In the genomic region with DNA sequence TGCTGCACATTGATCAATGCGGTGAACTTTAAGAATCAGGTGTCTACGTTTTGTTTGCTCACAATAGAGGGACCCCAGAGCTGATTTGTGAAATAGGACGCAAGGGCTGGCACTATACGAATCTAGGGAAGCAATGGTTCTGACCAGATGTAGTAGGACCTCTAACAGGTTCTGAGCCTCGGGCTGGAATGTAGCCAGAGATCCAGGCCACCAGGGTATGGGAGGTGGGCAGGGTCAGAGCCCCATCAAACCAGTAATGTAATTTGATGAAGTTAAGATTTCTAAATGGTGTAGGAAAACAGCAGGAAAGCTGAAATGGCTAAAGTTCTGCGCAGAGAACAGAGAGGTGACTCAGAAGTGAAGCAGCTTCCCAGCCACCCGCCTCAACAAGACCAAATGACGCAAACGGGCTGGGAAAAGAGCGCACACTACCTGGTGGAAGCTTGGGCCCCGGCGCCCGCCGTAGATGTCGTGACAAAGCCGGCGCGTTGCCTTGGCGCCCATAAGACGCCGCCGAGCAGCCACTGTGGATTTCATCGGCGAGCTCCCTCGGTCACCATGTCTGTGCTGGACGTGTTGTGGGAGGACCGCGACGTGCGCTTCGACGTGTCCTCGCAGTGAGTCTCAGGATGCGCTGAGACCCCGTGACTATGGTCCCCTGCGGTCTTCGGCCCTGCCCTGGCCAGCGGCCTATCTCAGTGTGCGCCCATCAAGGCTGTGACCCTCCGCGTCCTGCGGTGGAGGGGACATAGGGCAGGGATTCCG, we compare ENCODE assay signal across 8 mouse cellular contexts. TPM values are rescaled to one million over a fixed set of nuclear protein-coding genes. Genes with fewer than 3 reads are reported as not detected.
DNase-seq lines count a peak whose midpoint lies in the region; ATAC-seq and TF ChIP-seq lines count a peak whose summit lies in the region.

A gene (plus strand): TSS at position 446 of the 765 bp plus-strand sequence.

- H3K36me3 ChIP-seq in hindbrain, embryonic 15.5 days, result no peaks in the 10 kb centered on the region; the same call in 1 of the 2 replicates
- no peaks in the 10 kb centered on the region for H3K36me3 ChIP-seq in macrophage (ENCODE audit: inconsistent target)

- in situ Hi-C loops in Patski (cut with MboI; ENCODE audit: low pct_unique_long_range_greater_than_20kb), result no loop called here

- H3K9me3 ChIP-seq in hindbrain, embryonic 15.5 days, result no peaks in the 10 kb centered on the region

- CTCF ChIA-PET in Patski (lab: Charles Lee), result interaction anchor here (1.4 to 1.8 kb wide), 2 partner anchors 10 to 143 kb away, joined by 3 to 4 read pairs; no protein-coding TSS in a partner anchor

- POLR2A ChIA-PET in Patski (lab: Charles Lee), result no interaction called here

- peak within 1 kb of the TSS; percentile 42 for H3K27ac ChIP-seq in hindbrain, embryonic 15.5 days (replicated peaks)
- no peak within 1 kb of the TSS for H3K27ac ChIP-seq in macrophage

- no peak for TF ChIP-seq CTCF in Patski (IDR thresholded peaks at IDR 0.05)

- H3K79me2 ChIP-seq in macrophage (ENCODE audit: inconsistent target), result no peaks in the 10 kb centered on the region

- 2% methylated on average over 43 of the region's 43 CpGs for WGBS in hindbrain, embryonic 15.5 days
- 6% methylated on average over 43 of the region's 43 CpGs for WGBS in macrophage (ENCODE audit: missing documents)

- peak within 1 kb of the TSS; percentile 88 for H3K4me3 ChIP-seq in hindbrain, embryonic 15.5 days
- peak within 1 kb of the TSS; percentile 68 for H3K4me3 ChIP-seq in macrophage (ENCODE audit: inconsistent target)

- ATAC-seq in Patski, result peak; percentile 73
- peak; percentile 95 for ATAC-seq in hindbrain, embryonic 15.5 days (ENCODE audit: low FRiP score, low read depth)

- H3K4me2 ChIP-seq in hindbrain, embryonic 15.5 days, result peak within 1 kb of the TSS; percentile 65

- peak within 1 kb of the TSS; percentile 83 for H3K9ac ChIP-seq in hindbrain, embryonic 15.5 days

- DNase-seq in Patski (ENCODE audit: low read depth, low spot score), result no peak
- peak; percentile 94 to 95 for DNase-seq in cerebellum, postnatal 10 days
- DNase-seq in frontal cortex, postnatal 25 days (ENCODE audit: low spot score in 2 of 2), result peak; percentile 91 to 92
- peak; percentile 96 for DNase-seq in left cerebral cortex, adult 18-20 months (ENCODE audit: low spot score in 2 of 2)
- peak; percentile 96 for DNase-seq in right cerebral cortex, adult 18-20 months
- DNase-seq in urinary bladder, postnatal 10 days (ENCODE audit: low spot score), result peak; percentile 72

- peaks cover 9% of the 10 kb centered on the region for H3K4me1 ChIP-seq in hindbrain, embryonic 15.5 days (replicated peaks)

- no peaks in the 10 kb centered on the region for H3K27me3 ChIP-seq in Patski
- H3K27me3 ChIP-seq in hindbrain, embryonic 15.5 days, result no peaks in the 10 kb centered on the region

RNA-seq across cellular contexts. Expression of the gene that starts here (rescaled TPM):
- polyA plus RNA-seq in Patski (2021) (20.8 TPM), macrophage (2018) (5.6 to 6.1 TPM (median 6.1 TPM) in 3 replicates)
- 22.5 and 27.7 TPM in 2 replicates for polyA plus RNA-seq in hindbrain, embryonic 15.5 days (2015; fragmentation: Nextera tagmentation; extraction: Ambion mirVana)
- total RNA-seq in left cerebral cortex, adult 18-20 months (2021), result 10 to 100 TPM; 24.5 to 28.4 TPM
- total RNA-seq in macrophage (2018; cell fraction: chromatin; rRNA removed), result 10 to 100 TPM in 13 of 26 experiments, 1 to 10 TPM in 11, under 1 TPM in 1, not detected in 1; 0.98 to 30.3 (median 11.1) TPM
- 1 to 10 TPM; 2.0 to 6.4 (median 4.5) TPM for total RNA-seq in macrophage (2018; cell fraction: cytosol; rRNA removed)
- total RNA-seq in macrophage (2018; cell fraction: nucleus; rRNA removed), result 10 to 100 TPM in 7 of 26 experiments, 1 to 10 TPM in 19; 1.2 to 16.2 (median 6.1) TPM
